Mouse (Mus musculus) c-Kit-positive CD71-negative TER-119-negative erythroid progenitor cells, embryonic 14.5 days (primary cell): ENCODE results near the gene U2af2.

Source experiments
- DNase-seq: peaks from one replicate; pipeline ENCODE4 v3.0.0-alpha.2; 2013; ENCODE audit warnings: low read depth

U2af2 gene

GRCm38 (mm10) chr7:5116850-5117249, 54.9 kb downstream of the U2af2 start, which contains the start of gene Rfpl4:
Rfpl4 (minus strand) TSS chr7:5116950.
- DNase-seq = no peak

DNA sequence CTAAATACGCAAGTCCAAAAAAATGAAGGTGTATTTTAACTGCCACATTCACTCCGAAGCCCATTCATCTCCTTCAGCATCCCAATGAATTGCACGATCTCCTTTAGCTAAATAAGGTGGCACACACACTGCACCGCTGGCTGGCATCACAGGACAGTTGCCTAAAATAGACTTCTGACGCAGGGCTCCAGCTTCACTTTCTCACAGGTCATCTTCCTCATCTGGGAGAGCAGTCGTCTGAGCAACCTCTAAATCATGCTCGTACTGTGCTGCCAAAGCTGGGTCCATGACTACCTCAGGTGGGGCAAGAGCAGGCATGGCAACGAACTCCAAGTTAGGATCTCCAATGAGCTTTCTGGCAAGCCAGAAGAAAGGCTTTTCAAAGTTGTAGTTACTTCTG, 63.1 kb downstream of the U2af2 start:
- DNase-seq = no peak

DNA sequence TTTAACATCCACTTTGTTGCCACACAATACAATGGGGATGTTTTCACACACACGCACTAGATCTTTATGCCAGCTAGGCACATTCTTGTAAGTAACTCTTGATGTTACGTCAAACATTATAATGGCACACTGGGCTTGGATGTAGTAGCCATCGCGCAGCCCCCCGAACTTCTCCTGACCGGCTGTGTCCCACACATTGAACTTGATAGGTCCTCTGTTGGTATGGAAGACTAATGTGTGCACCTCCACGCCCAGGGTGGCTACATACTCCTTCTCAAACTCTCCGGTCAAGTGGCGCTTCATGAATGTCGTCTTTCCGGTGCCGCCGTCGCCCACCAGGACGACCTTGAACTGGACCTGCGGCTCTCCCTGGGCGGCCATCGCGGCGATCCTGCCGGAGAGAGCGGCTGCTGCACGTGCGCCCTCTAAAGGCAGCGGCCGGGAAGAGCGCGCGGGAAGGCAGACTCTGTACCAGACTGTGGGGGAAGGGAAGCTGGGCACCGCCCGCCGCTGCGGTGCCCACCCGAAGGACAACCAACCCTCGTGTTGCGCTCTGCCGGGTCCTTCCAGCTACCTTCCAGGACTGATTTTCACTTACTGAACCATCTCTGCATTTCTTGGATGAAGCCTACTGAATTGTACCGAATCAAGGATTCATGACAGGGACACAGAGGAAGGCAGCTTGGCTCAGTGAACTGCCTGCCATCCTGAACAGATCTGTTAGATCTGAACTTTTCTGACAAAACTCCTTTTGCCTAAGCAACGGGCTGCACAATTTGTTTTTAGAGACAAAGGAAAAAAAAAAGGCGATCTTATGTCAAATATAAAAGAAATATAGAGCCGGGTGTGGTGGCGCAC, 63.8 kb downstream of the U2af2 start, which contains the start of gene Rasl2-9:
TSS of gene Rasl2-9 (minus strand) at position 402 of the 858 bp plus-strand sequence.
- peak; percentile 36 for DNase-seq
